Mouse (Mus musculus): ENCODE measurements around the gene Cfap73. TPM values are rescaled to one million over a fixed set of nuclear protein-coding genes. Genes with fewer than 3 reads are reported as not detected.

Gene Cfap73
- polyA plus RNA-seq, 1 experiment from 2014 or later: 0.51 TPM

DNA sequence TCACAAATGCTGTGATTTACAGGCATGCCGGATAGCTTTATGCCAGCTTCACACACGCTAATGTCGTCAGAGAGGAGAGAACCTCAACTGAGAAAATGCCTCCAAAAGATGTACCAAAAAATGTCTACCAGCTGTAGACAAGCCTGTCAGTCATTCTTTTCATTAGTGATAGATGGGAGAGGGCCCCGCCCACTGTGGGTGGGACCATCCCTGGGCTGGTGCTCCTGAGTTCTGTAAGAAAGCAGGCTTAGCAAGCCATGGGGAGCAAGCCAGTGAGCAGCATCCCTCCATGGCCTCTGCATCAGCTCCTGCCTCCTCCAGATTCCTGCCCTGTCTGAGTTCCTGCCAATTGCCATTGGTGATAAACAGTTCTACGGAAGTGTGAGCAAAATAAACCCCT, 1.6 kb upstream of the Cfap73 start:
- Histone ChIP-seq H3K27ac (ENCODE audit: low read depth, low read length) (no peak overlapping the region), H3K9ac (ENCODE audit: low read depth, low read length) (no peak overlapping the region), H3K27me3 (replicated peaks; ENCODE audit: control insufficient read depth, insufficient read depth, low read length) (no peaks in the 10 kb centered on the region), H3K9me3 (ENCODE audit: control insufficient read depth, low read length) (no peaks in the 10 kb centered on the region), H3K4me2 (ENCODE audit: low read length) (no peak overlapping the region), H3K4me3 (ENCODE audit: low read length) (no peak overlapping the region), H3K4me1 (ENCODE audit: control insufficient read depth, insufficient read depth, low read depth, low read length) (no peaks in the 10 kb centered on the region), H3K36me3 (ENCODE audit: control insufficient read depth, insufficient read depth, low read length) (no peaks in the 10 kb centered on the region)
- no peak for ATAC-seq
- WGBS: 90% methylated on average over 5 of the region's 5 CpGs

DNA sequence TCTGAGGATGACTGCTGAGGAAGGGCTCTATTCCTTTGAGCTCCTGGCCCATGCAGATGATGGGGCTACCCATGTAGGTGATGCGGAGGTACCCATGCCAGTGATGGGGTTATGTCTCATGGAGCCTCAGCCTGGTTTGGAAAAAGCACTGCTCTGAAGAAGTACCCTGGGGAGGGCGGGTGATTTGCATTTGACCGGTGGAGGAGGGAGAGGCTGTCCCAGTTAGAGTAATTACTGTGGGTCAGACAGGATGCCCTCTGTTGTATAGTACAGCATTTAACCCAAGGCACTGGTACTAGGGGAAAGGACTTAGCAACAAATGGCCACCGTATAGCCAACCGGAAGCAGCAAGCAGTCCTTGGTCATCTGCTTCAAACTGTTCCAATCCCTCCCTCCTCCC, 825 bp upstream of the Cfap73 start:
- no peak overlapping the region for H3K4me3 ChIP-seq (ENCODE audit: low read length)
- H3K9me3 ChIP-seq (ENCODE audit: control insufficient read depth, low read length): no peaks in the 10 kb centered on the region
- H3K9ac ChIP-seq (ENCODE audit: low read depth, low read length): no peak overlapping the region
- no peak overlapping the region for H3K27ac ChIP-seq (ENCODE audit: low read depth, low read length)
- H3K27me3 ChIP-seq (replicated peaks; ENCODE audit: control insufficient read depth, insufficient read depth, low read length): peaks cover under 1% of the 10 kb centered on the region; the same call in 1 of the 2 replicates
- no peak for ATAC-seq
- no peaks in the 10 kb centered on the region for H3K36me3 ChIP-seq (ENCODE audit: control insufficient read depth, insufficient read depth, low read length)
- H3K4me1 ChIP-seq (ENCODE audit: control insufficient read depth, insufficient read depth, low read depth, low read length): no peaks in the 10 kb centered on the region
- H3K4me2 ChIP-seq (ENCODE audit: low read length): no peak overlapping the region
- 46% methylated on average over 5 of the region's 5 CpGs for whole genome bisulfite sequencing

GRCm38 (mm10) chr5:120631892-120632291, 2.1 kb downstream of the Cfap73 start:
- H3K4me3 ChIP-seq (ENCODE audit: low read length): no peak overlapping the region
- H3K9me3 ChIP-seq (ENCODE audit: control insufficient read depth, low read length): no peaks in the 10 kb centered on the region
- H3K9ac ChIP-seq (ENCODE audit: low read depth, low read length): no peak overlapping the region
- peaks cover 2% of the 10 kb centered on the region; the same call in 1 of the 2 replicates for H3K27me3 ChIP-seq (replicated peaks; ENCODE audit: control insufficient read depth, insufficient read depth, low read length)
- H3K36me3 ChIP-seq (ENCODE audit: control insufficient read depth, insufficient read depth, low read length): peaks cover 3% of the 10 kb centered on the region; the same call in 1 of the 2 replicates
- no peak overlapping the region for H3K27ac ChIP-seq (ENCODE audit: low read depth, low read length)
- whole genome bisulfite sequencing: 90% methylated on average over 5 of the region's 5 CpGs
- H3K4me2 ChIP-seq (ENCODE audit: low read length): no peak overlapping the region
- no peak for ATAC-seq
- H3K4me1 ChIP-seq (ENCODE audit: control insufficient read depth, insufficient read depth, low read depth, low read length): no peaks in the 10 kb centered on the region

GRCm38 (mm10) chr5:120631128-120631527, 2.9 kb downstream of the Cfap73 start:
- H3K4me3 ChIP-seq (ENCODE audit: low read length): peak overlapping the region; percentile 19; the same call in 1 of the 2 replicates
- WGBS: 6% methylated on average over 29 of the region's 29 CpGs
- H3K9ac ChIP-seq (ENCODE audit: low read depth, low read length): peak overlapping the region; percentile 39; the same call in 1 of the 2 replicates
- no peaks in the 10 kb centered on the region for H3K9me3 ChIP-seq (ENCODE audit: control insufficient read depth, low read length)
- H3K27me3 ChIP-seq (replicated peaks; ENCODE audit: control insufficient read depth, insufficient read depth, low read length): peaks cover 2% of the 10 kb centered on the region; the same call in 1 of the 2 replicates
- H3K36me3 ChIP-seq (ENCODE audit: control insufficient read depth, insufficient read depth, low read length): peaks cover 9% of the 10 kb centered on the region; the same call in 1 of the 2 replicates
- no peak overlapping the region for H3K27ac ChIP-seq (ENCODE audit: low read depth, low read length)
- no peaks in the 10 kb centered on the region for H3K4me1 ChIP-seq (ENCODE audit: control insufficient read depth, insufficient read depth, low read depth, low read length)
- ATAC-seq: no peak
- peak overlapping the region; percentile 49 for H3K4me2 ChIP-seq (ENCODE audit: low read length)

DNA sequence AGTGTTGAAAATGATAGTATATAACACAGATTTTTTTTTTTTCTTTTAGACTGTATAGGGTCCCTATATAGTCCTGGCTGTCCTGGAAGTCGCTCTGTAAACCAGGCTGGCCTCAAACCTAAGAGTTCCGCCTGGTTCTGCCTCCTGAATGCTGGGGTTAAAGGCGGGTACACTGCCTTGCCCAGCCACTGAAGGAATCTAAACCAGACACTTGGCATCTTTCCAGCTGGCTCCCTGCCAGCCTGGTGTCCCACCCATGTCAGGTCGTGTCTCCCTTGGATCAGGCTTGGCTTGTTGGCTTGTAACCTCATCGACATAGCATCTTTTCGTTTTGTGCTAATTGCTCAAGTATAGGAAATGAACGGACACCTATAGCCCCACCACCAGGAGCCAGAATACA, 5.4 kb downstream of the Cfap73 start:
- Histone ChIP-seq H3K4me1 (ENCODE audit: control insufficient read depth, insufficient read depth, low read depth, low read length) (no peaks in the 10 kb centered on the region), H3K27me3 (replicated peaks; ENCODE audit: control insufficient read depth, insufficient read depth, low read length) (peaks cover 2% of the 10 kb centered on the region; the same call in 1 of the 2 replicates), H3K36me3 (ENCODE audit: control insufficient read depth, insufficient read depth, low read length) (peaks cover 25% of the 10 kb centered on the region), H3K4me3 (ENCODE audit: low read length) (no peak overlapping the region), H3K27ac (ENCODE audit: low read depth, low read length) (no peak overlapping the region), H3K4me2 (ENCODE audit: low read length) (no peak overlapping the region), H3K9ac (ENCODE audit: low read depth, low read length) (no peak overlapping the region), H3K9me3 (ENCODE audit: control insufficient read depth, low read length) (no peaks in the 10 kb centered on the region)
- no peak for ATAC-seq
- 59% methylated on average over 7 of the region's 7 CpGs for WGBS

DNA sequence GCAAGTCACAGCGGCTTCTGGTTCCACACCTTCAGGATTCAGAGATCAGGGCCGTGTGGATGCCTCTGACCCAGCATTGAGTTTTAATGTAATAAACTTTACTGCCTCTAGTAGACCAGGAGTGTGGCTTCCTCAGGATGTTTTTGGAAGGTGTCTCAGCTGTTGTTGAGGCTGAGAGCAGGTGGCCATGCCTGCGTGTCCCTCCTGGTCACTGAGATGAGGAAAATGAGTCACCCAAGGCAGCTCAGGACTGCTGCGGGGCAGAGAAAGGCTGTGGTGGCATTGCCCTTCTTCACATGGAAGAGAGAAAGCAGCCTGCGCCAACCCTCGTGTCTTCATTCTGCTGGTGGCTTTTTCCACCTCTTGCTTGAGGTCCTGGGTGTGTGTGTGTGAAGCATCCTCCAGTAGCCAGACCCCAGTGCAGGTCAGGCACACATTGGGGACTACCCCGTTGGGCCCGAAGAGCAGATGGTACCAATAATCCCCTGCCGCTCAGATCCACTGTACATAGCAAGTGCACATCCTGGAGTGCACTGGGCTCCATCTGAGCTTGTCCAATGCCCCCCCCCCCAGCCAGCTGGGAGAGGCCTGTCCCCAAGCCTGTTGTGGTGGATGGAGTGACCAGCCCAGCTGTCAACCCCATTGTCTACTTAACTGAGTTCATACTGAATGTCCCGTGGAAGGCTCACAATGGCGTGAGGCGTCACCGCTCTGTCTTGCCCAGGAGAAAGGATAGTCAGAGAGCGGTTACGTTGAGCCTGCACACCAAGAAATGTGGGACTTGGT, 6.3 kb downstream of the Cfap73 start:
- WGBS: 74% methylated on average over 15 of the region's 15 CpGs
- Histone ChIP-seq H3K4me1 (ENCODE audit: control insufficient read depth, insufficient read depth, low read depth, low read length) (no peaks in the 10 kb centered on the region), H3K27me3 (replicated peaks; ENCODE audit: control insufficient read depth, insufficient read depth, low read length) (peaks cover 2% of the 10 kb centered on the region; the same call in 1 of the 2 replicates), H3K9me3 (ENCODE audit: control insufficient read depth, low read length) (no peaks in the 10 kb centered on the region), H3K36me3 (ENCODE audit: control insufficient read depth, insufficient read depth, low read length) (peaks cover 30% of the 10 kb centered on the region), H3K4me2 (ENCODE audit: low read length) (no peak overlapping the region), H3K9ac (ENCODE audit: low read depth, low read length) (no peak overlapping the region), H3K4me3 (ENCODE audit: low read length) (no peak overlapping the region), H3K27ac (ENCODE audit: low read depth, low read length) (no peak overlapping the region)
- no peak for ATAC-seq

GRCm38 (mm10) chr5:120626399-120626798, 7.6 kb downstream of the Cfap73 start:
- H3K27me3 ChIP-seq (replicated peaks; ENCODE audit: control insufficient read depth, insufficient read depth, low read length): peaks cover 2% of the 10 kb centered on the region; the same call in 1 of the 2 replicates
- 30% methylated on average over 19 of the region's 19 CpGs for WGBS
- no peaks in the 10 kb centered on the region for H3K4me1 ChIP-seq (ENCODE audit: control insufficient read depth, insufficient read depth, low read depth, low read length)
- no peak for ATAC-seq
- H3K36me3 ChIP-seq (ENCODE audit: control insufficient read depth, insufficient read depth, low read length): peaks cover 36% of the 10 kb centered on the region
- no peak overlapping the region for H3K9ac ChIP-seq (ENCODE audit: low read depth, low read length)
- no peak overlapping the region for H3K27ac ChIP-seq (ENCODE audit: low read depth, low read length)
- no peak overlapping the region for H3K4me3 ChIP-seq (ENCODE audit: low read length)
- H3K9me3 ChIP-seq (ENCODE audit: control insufficient read depth, low read length): no peaks in the 10 kb centered on the region
- H3K4me2 ChIP-seq (ENCODE audit: low read length): no peak overlapping the region

DNA sequence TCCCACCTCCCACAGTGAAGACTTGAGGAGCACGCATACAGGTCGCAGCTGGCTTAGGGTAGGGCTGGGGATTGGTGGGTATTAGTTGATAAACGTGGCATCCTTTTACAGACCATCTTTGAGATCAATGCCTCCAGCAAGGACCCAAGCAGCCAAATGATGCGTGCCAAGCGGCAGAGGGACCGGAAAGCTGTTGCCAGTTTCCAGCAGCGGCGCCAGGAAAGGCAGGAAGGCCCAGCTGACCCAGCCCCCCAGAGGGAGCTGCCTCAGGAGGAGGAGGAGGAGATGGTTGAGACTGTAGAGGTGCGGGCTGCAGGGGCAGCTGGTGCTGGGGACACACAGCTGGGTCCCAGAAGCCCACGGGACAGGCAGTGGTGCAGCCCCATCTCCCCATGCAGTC, 9.6 kb downstream of the Cfap73 start:
- Histone ChIP-seq H3K4me2 (ENCODE audit: low read length) (no peak overlapping the region), H3K27me3 (replicated peaks; ENCODE audit: control insufficient read depth, insufficient read depth, low read length) (no peaks in the 10 kb centered on the region), H3K36me3 (ENCODE audit: control insufficient read depth, insufficient read depth, low read length) (peaks cover 47% of the 10 kb centered on the region), H3K9ac (ENCODE audit: low read depth, low read length) (no peak overlapping the region), H3K4me1 (ENCODE audit: control insufficient read depth, insufficient read depth, low read depth, low read length) (no peaks in the 10 kb centered on the region), H3K4me3 (ENCODE audit: low read length) (no peak overlapping the region), H3K9me3 (ENCODE audit: control insufficient read depth, low read length) (no peaks in the 10 kb centered on the region), H3K27ac (ENCODE audit: low read depth, low read length) (no peak overlapping the region)
- WGBS: 82% methylated on average over 10 of the region's 10 CpGs
- no peak for ATAC-seq

GRCm38 (mm10) chr5:120622198-120622851, 11.7 kb downstream of the Cfap73 start:
- 0 out of 2 replicates have a peak overlapping the region, but pooled peaks have one; percentile 9 for H3K9ac ChIP-seq (ENCODE audit: low read depth, low read length)
- H3K4me1 ChIP-seq (ENCODE audit: control insufficient read depth, insufficient read depth, low read depth, low read length): no peaks in the 10 kb centered on the region
- 71% methylated on average over 5 of the region's 5 CpGs for WGBS
- H3K27ac ChIP-seq (ENCODE audit: low read depth, low read length): 0 out of 2 replicates have a peak overlapping the region, but pooled peaks have one; percentile 17
- H3K27me3 ChIP-seq (replicated peaks; ENCODE audit: control insufficient read depth, insufficient read depth, low read length): no peaks in the 10 kb centered on the region
- peaks cover 60% of the 10 kb centered on the region for H3K36me3 ChIP-seq (ENCODE audit: control insufficient read depth, insufficient read depth, low read length)
- ATAC-seq: no peak
- no peak overlapping the region for H3K4me3 ChIP-seq (ENCODE audit: low read length)
- no peak overlapping the region for H3K4me2 ChIP-seq (ENCODE audit: low read length)
- H3K9me3 ChIP-seq (ENCODE audit: control insufficient read depth, low read length): no peaks in the 10 kb centered on the region

All from hindbrain, embryonic 16.5 days (tissue).